Mouse (Mus musculus) thymus, postnatal 36 days (tissue): ENCODE results near the gene Lrwd1.
"Not testable (repeated sequence)": the region's sequence is repeated elsewhere in the genome, so short reads cannot be mapped to it uniquely, and the experiment has no call there.

ENCODE experiments used
- DNase-seq, 2 experiments: peaks; one replicate each; pipeline ENCODE4 v3.0.0; 2022; ENCODE audit warnings: mixed read lengths in 2 of 2

Lrwd1 gene

DNA sequence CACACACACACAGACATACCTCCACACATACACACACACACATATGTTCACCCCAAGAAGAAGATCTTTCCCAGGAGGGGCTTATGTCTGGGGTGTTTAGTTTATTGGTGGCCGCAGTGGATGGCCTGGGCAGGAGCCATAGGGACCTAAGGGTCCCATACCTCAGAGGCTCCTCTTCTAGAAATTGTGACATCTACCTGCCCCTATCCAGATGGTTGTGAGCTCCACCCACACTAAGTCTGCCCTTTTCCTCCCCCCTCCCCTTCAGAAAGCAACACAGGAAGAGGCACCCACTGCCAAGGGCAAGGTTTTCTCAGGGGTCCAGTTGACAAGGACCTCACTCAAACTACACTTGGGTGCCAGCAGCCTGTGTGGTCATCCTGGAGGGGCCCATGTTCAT lies 11.1 kb upstream of the Lrwd1 start:
- DNase-seq, result peak; percentile 72 to 80

GRCm38 (mm10) chr5:136144606-136145430 lies 8.9 kb upstream of the Lrwd1 start:
- no peak for DNase-seq

GRCm38 (mm10) chr5:136143161-136143755 lies 7.4 kb upstream of the Lrwd1 start:
- no peak for DNase-seq

DNA sequence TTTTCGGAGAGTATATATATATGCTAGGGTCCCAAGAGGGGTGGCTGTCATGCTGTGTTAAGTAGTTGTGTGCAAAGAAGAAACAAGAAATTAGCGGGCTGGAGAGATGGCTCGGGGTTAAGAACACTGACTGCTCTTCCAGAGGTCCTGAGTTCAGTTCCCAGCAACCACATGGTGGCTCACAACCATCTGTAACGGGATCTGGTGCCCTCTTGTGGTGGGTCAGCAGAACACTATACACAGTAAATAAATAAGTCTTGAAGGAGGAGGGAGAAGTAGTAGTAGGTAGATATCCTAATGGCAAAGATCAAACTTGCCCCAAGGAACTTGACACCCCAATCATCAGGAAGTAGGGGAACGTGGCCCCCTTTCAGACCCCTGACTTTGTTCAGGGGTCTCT lies 6.9 kb upstream of the Lrwd1 start:
- no peak for DNase-seq

- DNase-seq, result no peak
These were observed 4.2 kb upstream of the Lrwd1 start for GRCm38 (mm10) chr5:136140057-136140482.

GRCm38 (mm10) chr5:136139393-136139792 lies 3.5 kb upstream of the Lrwd1 start:
- DNase-seq, result no peak

GRCm38 (mm10) chr5:136137658-136138274 lies 1.9 kb upstream of the Lrwd1 start:
- peak; percentile 69 to 70 for DNase-seq

GRCm38 (mm10) chr5:136136292-136136990 lies 567 bp upstream of the Lrwd1 start:
- DNase-seq, result no peak

DNA sequence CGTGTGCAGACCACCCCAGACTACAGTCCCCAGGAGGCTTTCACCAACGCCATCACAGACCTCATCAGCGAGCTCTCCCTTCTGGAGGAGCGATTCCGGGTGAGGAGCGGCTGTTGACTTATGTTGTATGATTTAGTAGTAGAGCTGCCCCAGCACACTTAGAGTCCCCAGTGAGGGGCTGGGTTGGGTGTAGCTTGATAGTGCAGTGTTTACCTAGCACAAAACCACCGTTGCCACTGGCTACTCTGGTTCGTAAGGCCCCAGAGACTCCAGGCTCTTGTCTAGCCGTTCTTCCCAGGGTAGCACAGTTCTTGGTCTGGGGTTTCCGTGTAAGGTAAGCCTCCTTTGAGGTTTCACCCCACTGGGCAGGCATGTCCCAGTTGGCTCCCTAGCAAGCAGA lies 13.7 kb downstream of the Lrwd1 start:
- DNase-seq, result no peak

- no peak for DNase-seq
These were observed 19.1 kb downstream of the Lrwd1 start for GRCm38 (mm10) chr5:136116784-136117112.

DNA sequence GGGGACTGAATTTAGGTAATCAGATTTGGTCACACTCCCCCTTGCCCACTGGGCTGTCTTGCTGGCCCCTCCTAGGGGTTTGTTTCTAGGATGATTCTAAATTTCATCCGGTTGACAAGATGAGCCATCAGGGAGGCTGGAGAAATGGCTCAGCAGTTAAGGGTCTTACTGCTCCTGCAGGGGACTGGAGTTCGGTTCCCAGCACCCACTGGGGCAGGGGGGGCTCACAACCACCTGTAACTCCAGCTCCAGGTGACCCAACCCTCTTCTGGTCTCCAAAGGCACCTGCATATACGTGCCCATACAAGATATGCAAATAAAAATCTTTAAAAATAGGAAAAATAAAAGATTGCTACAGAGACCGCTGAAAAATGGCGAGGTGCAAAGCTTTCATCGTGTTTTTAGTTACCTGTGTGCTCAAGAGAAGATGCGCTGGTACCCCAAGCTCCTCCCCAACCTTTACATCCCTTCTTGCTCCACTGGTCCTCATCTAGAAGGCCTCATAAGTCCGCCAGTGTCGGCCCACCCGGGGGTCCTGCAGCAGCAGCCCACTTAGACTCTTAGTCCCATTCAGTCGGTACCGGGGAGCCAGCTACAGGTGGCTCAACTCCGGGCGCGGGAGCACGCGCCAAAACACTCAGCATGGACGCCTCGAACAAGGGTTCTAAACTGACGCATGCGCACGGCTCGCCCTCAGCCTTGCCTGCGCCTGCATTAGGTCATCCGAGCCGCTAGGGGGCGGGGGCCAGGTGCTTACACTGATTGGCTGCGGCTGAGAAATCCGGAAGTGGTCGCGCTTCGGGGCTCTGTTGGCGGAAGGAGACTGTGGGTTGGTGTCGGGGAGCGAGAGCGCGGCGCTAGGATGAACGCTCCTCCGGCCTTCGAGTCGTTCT lies 19.7 kb downstream of the Lrwd1 start, which contains the start of gene Polr2j:
TSS of gene Polr2j (plus strand) at position 741 of the 893 bp plus-strand sequence.
- DNase-seq, result peak; percentile 94 to 97

DNA sequence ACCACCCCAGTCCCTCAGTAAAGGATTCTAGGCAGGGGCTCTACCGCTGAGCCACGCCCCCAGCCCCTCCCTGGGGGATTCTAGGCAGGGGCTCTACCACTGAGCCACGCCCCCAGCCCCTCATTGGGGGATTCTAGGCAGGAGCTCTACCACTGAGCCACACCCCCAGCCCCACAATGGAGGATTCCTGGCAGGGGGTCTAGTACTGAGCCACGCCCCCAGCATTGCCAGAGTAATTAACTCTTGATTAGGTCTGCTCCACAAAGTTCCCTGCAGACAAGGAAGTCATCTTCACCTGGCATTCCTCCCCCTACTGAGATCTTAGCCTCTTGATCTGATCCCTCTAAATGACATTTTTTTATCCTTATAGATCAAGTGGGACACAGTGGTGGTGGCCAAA lies 22.3 kb downstream of the Lrwd1 start:
- not testable (repeated sequence) for DNase-seq

DNA sequence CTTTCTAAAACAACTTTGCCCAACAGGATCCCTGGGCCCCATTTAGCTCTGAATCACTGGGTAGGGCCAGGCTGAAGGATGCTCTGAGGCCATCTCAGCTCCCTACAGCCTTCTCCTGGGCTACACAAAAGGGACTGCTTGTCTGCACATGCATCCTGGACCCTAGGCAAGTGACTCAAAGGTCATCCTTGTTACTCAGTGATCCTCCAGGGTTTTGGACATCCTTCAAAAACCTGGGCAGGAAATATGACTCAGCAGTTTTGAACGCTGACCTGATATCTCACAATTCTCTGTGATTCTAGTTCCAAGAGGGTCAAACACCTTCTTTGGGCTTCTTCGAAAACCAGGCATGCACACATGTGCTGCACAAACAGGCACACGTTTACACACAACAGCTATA lies 26.8 kb downstream of the Lrwd1 start:
- no peak for DNase-seq

GRCm38 (mm10) chr5:136108486-136108885 lies 27.4 kb downstream of the Lrwd1 start:
- no peak for DNase-seq

DNA sequence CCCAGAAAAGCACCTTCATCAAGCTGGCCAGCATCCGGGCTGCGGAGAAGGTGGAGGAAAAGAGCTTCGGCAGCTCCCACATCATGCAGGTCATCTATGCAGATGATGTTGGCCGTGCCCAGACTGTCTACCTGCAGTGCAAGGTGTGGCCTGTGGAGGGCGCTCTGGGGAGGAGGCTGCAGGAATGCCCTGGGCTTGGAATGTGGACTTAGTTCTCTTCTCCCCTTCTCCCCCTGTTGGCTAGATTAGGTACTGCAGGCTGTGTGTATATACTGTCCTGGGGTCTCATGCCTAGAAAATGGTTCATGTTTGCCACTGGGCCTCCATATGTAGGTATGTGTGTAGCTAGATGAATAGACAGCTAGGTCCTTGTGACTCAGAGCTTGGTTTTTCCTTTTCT lies 31.4 kb downstream of the Lrwd1 start:
- no peak for DNase-seq

DNA sequence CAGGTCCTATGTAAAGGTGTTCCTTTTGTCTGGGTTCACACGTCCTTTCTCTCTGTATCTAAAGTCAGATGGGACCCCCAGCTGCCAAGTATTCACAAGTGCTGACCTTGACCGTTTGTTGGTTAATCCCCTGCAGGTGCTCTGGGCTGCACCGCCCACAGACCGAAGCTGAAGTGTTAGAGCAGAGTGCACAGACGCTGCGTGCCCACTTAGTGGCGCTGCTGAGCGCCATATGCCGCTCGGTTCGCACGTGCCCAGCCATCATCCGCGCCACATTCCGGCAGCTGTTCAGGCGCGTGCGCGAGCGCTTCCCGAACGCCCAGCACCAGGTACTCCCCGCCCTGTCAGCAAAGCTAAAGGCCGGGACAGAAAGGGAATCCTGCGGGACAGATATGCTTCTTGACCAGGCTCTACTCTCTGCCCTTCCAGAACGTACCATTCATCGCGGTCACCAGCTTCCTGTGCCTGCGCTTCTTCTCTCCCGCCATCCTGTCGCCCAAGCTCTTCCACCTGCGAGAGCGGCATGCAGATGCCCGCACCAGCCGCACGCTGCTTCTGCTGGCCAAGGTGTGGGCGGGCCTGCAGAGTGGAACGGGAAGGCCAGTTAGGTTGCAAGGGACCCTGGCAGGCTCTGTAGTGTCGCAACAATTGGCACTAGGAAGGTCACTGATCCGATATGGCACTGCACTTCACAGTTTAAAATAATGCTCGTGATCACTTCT lies 33.6 kb downstream of the Lrwd1 start:
- DNase-seq, result peak; percentile 71 to 80

- DNase-seq, result no peak
These were observed 37.3 kb downstream of the Lrwd1 start for GRCm38 (mm10) chr5:136098536-136098935.

DNA sequence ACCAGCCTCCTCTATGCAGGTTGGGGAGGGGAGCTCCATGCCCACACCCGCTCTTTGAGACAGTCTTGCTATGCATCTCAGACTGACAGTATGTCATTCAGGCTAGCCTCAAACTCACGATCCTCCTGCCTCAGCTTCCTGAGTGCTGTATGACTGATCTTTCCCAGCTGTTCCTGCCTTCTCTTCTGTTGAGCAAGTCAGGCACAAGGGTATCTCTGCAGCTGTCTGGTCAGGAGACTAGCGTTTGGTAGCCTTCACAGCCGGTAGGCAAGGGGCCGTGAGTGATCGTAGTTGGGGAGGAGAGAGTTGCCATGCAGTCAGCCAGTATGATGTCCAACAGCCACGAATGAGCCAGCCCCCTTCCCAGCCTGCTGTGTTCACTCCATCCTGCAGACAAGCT lies 40.8 kb downstream of the Lrwd1 start:
- no peak for DNase-seq

DNA sequence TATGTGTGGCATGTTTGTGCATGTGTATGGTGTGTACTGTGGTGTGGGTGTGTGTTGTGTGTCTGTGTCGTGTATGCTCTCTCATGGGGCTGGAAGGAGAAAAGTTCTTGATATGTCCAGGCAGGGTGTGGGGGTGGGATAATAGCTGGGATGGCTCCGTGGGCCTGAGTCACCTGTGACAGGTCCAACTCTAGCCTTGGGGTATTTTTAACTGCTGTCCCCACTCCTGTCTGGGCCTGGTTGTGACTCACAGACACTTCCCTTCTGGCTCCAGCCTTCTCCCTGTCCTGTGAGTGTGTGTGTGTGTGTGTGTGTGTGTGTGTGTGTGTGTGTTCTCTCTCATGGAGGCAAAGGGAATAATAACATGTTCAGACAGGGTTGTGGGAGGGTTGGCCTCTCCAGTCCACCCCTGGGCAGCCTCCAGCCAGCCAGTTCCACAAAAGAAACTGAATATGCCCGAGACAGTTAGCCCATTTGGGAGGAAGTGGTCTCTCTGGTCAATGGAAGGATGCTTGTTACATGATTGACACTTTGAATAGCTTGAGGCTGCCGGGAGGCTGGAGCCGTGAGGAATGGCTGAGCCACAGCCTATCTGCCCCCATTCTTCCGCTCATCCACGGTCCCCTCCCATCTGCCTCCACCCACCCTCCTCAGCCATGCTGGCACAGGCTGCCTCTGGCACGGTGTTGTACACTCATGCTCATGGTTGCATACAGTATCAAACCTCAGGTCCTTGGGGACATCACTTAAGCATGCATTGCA lies 41.4 kb downstream of the Lrwd1 start:
- no peak for DNase-seq

DNA sequence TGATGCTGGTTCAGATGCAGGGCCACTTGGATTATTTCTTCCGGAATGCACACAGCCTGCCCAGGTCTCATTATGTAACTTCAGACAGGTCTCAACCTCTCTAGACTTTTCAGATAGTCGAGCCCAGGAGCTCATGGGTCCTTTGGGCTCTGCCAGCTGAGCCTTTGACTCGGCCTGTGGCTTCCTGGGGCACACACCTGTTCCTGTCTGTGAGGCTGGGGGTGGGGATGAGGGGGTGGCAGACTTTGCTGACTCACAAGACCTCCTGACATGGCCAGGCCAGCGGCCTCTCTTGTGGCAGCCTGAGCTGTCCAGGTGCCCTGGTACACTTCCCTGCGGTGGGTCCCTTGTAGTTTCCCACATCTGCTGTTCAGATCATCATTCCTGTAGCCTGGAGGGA lies 43.9 kb downstream of the Lrwd1 start:
- peak; percentile 54 to 74 for DNase-seq
